Mouse (Mus musculus): ENCODE measurements at regions not wholly inside any gene's neighbourhood (a gene's known extent, or its start where the extent isn't known, plus 50 kb on each side); places are given as distances from the start of the nearest gene placed in this dataset.

DNA sequence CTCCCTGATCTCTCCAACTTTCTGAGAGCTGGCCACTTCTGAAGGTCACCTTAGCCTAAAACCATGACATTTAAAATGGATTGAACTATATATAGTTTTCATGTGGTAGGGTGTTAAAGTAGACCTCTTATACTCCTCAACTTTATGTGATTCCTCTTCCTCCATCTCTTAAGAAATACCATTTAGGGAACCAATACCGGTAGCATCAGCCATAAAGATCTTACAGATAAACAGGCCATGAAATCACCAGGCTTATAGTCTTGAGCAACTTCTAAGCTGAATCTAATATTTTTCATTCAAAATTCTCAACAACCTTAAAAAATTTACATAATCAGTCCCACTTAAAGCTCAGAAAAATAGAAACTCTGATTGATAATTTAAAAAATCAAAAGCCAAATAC is 56.2 kb downstream of the Rpl36a-ps1 start:
- 100% methylated on average over 1 of the region's 1 CpGs for WGBS
- H3K9ac ChIP-seq (replicated peaks; ENCODE audit: low read length), result no peak overlapping the region
- no peak overlapping the region for H3K4me3 ChIP-seq (ENCODE audit: low read length)
- no peak overlapping the region for H3K27ac ChIP-seq
- H3K4me1 ChIP-seq (ENCODE audit: insufficient read depth, low read length), result no peaks in the 10 kb centered on the region
- DNase-seq (ENCODE audit: low spot score) (no peak), ATAC-seq (no peak)
- no peak for TF ChIP-seq CTCF (IDR thresholded peaks at IDR 0.05; ENCODE audit: low read depth)
- no peaks in the 10 kb centered on the region for H3K9me3 ChIP-seq (ENCODE audit: low read length)
- no peak overlapping the region for H3K4me2 ChIP-seq (ENCODE audit: low read depth, low read length)
- no peaks in the 10 kb centered on the region for H3K36me3 ChIP-seq (ENCODE audit: insufficient read depth, low read length)
- no peaks in the 10 kb centered on the region for H3K27me3 ChIP-seq (ENCODE audit: insufficient read depth, low read length)

DNA sequence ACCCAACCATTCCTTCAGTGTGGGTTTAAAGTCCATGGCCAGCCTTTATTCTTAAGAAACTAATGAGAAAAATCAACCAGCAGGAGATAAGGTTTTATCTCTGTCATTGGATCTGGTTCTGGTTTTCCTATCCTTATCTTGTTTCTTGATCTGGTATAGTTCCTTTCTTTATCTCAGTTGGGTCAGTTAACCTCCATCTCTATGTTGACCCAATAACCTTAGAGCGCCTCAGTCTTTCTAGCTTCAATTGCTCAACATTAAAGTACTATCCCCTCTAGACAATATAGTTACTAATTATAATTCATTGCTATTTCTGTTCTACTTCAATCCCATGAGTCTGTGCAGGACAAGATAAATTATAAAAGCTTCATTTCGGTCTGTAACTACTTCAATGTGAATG is 56.7 kb downstream of the Rpl36a-ps1 start:
- Histone ChIP-seq H3K9me3 (ENCODE audit: low read length) (no peaks in the 10 kb centered on the region), H3K4me2 (ENCODE audit: low read depth, low read length) (no peak overlapping the region), H3K9ac (replicated peaks; ENCODE audit: low read length) (no peak overlapping the region), H3K4me1 (ENCODE audit: insufficient read depth, low read length) (no peaks in the 10 kb centered on the region), H3K36me3 (ENCODE audit: insufficient read depth, low read length) (no peaks in the 10 kb centered on the region), H3K4me3 (ENCODE audit: low read length) (no peak overlapping the region), H3K27me3 (ENCODE audit: insufficient read depth, low read length) (no peaks in the 10 kb centered on the region), H3K27ac (no peak overlapping the region)
- DNase-seq (ENCODE audit: low spot score) (no peak), ATAC-seq (no peak)
- WGBS, result 91% methylated on average over 2 of the region's 2 CpGs
- no peak for TF ChIP-seq CTCF (IDR thresholded peaks at IDR 0.05; ENCODE audit: low read depth)

DNA sequence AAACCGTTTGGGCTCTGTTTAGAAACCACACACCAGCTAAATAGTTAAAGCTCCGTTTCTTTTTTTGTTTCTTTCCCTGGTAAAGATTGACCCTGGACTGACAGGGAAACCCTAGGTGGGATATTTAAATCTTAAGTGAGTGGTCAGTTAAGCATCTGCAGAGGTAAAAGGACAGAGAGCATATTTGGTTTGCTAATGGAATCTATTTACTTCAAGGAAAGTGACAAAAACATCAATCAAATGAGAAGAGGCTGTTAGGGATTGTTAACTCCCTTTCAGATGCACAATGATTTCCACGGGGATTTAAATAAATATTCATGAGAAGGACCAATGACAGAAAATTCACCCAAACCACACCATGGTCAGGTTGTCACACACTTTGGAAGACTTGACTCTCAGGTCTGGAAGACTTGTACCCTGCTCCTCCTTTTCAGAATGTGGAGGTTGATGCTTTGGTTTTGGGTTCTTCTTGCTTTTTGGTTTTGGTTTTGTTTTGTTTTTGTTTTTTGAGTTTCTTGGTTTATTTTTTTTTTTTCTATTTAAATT is 60.7 kb downstream of the Rpl36a-ps1 start:
- H3K9me3 ChIP-seq (ENCODE audit: low read length), result no peaks in the 10 kb centered on the region
- TF ChIP-seq CTCF (IDR thresholded peaks at IDR 0.05; ENCODE audit: low read depth), result no peak
- H3K9ac ChIP-seq (replicated peaks; ENCODE audit: low read length), result no peak overlapping the region
- H3K27ac ChIP-seq, result no peak overlapping the region
- 8% methylated on average over 3 of the region's 3 CpGs for WGBS
- H3K36me3 ChIP-seq (ENCODE audit: insufficient read depth, low read length), result no peaks in the 10 kb centered on the region
- DNase-seq (ENCODE audit: low spot score), result no peak
- H3K4me2 ChIP-seq (ENCODE audit: low read depth, low read length), result no peak overlapping the region
- no peak overlapping the region for H3K4me3 ChIP-seq (ENCODE audit: low read length)
- no peaks in the 10 kb centered on the region for H3K4me1 ChIP-seq (ENCODE audit: insufficient read depth, low read length)
- H3K27me3 ChIP-seq (ENCODE audit: insufficient read depth, low read length), result no peaks in the 10 kb centered on the region
- no peak for ATAC-seq

DNA sequence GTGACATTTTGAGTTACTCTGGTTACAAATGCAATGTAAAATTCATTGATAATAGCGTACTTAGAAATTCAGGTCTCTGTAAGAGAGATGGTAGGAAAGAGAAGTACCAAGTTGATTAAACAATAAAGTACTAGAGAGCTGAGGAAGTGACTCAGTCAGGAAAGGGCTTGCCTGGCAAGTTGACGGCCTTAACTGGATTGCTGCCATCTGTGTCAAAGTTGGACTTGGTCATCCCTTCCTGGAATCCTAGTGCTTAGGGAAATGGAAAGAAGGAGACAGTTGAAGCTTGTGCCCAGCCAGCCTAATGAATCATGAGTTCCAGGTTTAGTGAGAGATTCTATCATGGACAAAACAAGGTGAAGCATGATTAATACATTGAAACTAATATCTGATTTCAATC is 64.8 kb downstream of the Rpl36a-ps1 start:
- H3K9ac ChIP-seq (replicated peaks; ENCODE audit: low read length), result no peak overlapping the region
- no peak for DNase-seq (ENCODE audit: low spot score)
- no peak overlapping the region for H3K4me3 ChIP-seq (ENCODE audit: low read length)
- H3K27me3 ChIP-seq (ENCODE audit: insufficient read depth, low read length), result no peaks in the 10 kb centered on the region
- no peak overlapping the region for H3K27ac ChIP-seq
- no peak overlapping the region for H3K4me2 ChIP-seq (ENCODE audit: low read depth, low read length)
- no peaks in the 10 kb centered on the region for H3K9me3 ChIP-seq (ENCODE audit: low read length)
- no peaks in the 10 kb centered on the region for H3K36me3 ChIP-seq (ENCODE audit: insufficient read depth, low read length)
- no peak for TF ChIP-seq CTCF (IDR thresholded peaks at IDR 0.05; ENCODE audit: low read depth)
- no peaks in the 10 kb centered on the region for H3K4me1 ChIP-seq (ENCODE audit: insufficient read depth, low read length)
- 73% methylated on average over 2 of the region's 2 CpGs for WGBS
- no peak for ATAC-seq

DNA sequence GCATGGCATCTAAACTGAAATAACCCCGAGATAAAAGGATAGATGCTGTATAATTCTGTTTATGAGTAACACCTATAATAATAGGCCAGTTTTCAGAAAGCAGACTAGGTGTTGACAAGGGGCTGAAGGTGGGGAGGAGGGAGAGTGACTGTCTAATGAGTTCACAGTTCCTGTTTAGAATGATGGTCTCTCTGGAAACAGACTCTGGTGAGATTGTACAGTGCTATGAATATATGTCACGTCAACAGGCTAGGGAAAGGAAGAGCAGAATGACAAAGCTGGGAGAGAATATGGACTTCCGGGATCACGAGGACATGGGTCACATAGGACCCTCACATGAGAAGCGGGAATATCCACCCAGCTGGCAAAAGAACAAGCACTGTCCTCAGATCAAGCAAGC is 85.9 kb downstream of the Rpl36a-ps1 start:
- DNase-seq (ENCODE audit: low spot score) (no peak), ATAC-seq (no peak)
- Histone ChIP-seq H3K27me3 (ENCODE audit: insufficient read depth, low read length) (no peaks in the 10 kb centered on the region), H3K4me1 (ENCODE audit: insufficient read depth, low read length) (no peaks in the 10 kb centered on the region), H3K9me3 (ENCODE audit: low read length) (no peaks in the 10 kb centered on the region), H3K4me3 (ENCODE audit: low read length) (no peak overlapping the region), H3K36me3 (ENCODE audit: insufficient read depth, low read length) (no peaks in the 10 kb centered on the region), H3K27ac (no peak overlapping the region), H3K9ac (replicated peaks; ENCODE audit: low read length) (no peak overlapping the region), H3K4me2 (ENCODE audit: low read depth, low read length) (no peak overlapping the region)
- no peak for TF ChIP-seq CTCF (IDR thresholded peaks at IDR 0.05; ENCODE audit: low read depth)
- WGBS, result 93% methylated on average over 5 of the region's 5 CpGs

DNA sequence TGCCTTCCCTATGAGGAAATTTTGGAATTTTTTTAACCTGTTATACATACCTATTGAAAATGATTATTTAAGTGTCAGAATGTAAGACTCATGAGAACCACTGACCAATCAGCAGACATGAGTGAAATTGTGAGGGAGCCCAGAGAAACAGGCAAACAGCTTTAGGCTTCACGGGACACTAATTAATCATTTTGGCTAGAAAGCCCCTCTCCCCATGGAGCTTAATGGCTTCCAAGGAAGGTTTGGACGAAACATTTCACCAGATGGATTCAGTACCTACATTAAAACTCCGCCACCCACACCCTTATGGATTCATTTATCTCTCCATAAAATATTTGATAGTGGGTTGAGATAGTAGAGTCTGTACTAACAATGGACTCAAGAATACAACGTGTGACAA is 95.2 kb downstream of the Rpl36a-ps1 start:
- Histone ChIP-seq H3K27ac (no peak overlapping the region), H3K4me1 (ENCODE audit: insufficient read depth, low read length) (0 out of 2 replicates have a peak, but pooled peaks cover 3% of the 10 kb centered on the region), H3K27me3 (ENCODE audit: insufficient read depth, low read length) (no peaks in the 10 kb centered on the region), H3K4me2 (ENCODE audit: low read depth, low read length) (no peak overlapping the region), H3K9ac (replicated peaks; ENCODE audit: low read length) (no peak overlapping the region), H3K4me3 (ENCODE audit: low read length) (no peak overlapping the region), H3K9me3 (ENCODE audit: low read length) (no peaks in the 10 kb centered on the region), H3K36me3 (ENCODE audit: insufficient read depth, low read length) (no peaks in the 10 kb centered on the region)
- peak; percentile 69 for ATAC-seq
- WGBS, result 54% methylated on average over 4 of the region's 4 CpGs
- DNase-seq (ENCODE audit: low spot score), result peak; percentile 65
- TF ChIP-seq CTCF (IDR thresholded peaks at IDR 0.05; ENCODE audit: low read depth), result no peak

DNA sequence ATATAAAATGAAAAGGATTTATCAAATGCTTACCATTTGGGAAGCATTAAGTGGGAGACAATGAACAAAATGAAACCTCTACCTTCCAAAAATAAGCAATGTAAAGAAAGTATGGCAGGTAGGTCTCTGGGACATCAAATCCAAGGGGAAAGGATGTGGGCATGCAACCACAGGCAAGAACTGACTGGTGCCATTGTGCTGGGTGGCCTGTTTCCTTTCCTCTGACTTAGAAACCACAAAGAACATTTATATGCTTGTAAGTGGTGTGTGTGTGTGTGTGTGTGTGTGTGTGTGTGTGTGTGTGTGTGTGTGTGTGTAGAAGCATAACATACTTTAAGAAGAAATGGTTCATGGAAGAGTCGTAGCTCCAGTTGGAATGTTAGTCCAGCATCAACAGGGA is 96.7 kb downstream of the Rpl36a-ps1 start:
- TF ChIP-seq CTCF (IDR thresholded peaks at IDR 0.05; ENCODE audit: low read depth), result no peak
- no peaks in the 10 kb centered on the region for H3K9me3 ChIP-seq (ENCODE audit: low read length)
- no peak for ATAC-seq

More for the DNA sequence above, 96.7 kb downstream of the Rpl36a-ps1 start:
- Histone ChIP-seq H3K27ac (no peak overlapping the region), H3K4me2 (ENCODE audit: low read depth, low read length) (no peak overlapping the region), H3K36me3 (ENCODE audit: insufficient read depth, low read length) (no peaks in the 10 kb centered on the region), H3K4me3 (ENCODE audit: low read length) (no peak overlapping the region), H3K27me3 (ENCODE audit: insufficient read depth, low read length) (no peaks in the 10 kb centered on the region), H3K9ac (replicated peaks; ENCODE audit: low read length) (no peak overlapping the region), H3K4me1 (ENCODE audit: insufficient read depth, low read length) (0 out of 2 replicates have a peak, but pooled peaks cover 3% of the 10 kb centered on the region)
- DNase-seq (ENCODE audit: low spot score), result no peak
- WGBS, result 88% methylated on average over 1 of the region's 1 CpGs

All from hindbrain, postnatal 0 days (tissue).